Comparison of ENCODE assay signal across 8 mouse cellular contexts in genomic region chr1:156613855-156614530, GRCm38 (mm10). TPM values are rescaled to one million over a fixed set of nuclear protein-coding genes. Genes with fewer than 3 reads are reported as not detected.
A peak's percentile ranks its signal among the peaks of the same experiment; 100 is the strongest.
DNase-seq lines count a peak whose midpoint lies in the region; ATAC-seq and TF ChIP-seq lines count a peak whose summit lies in the region.

No protein-coding gene starts in this region.

- peak overlapping the region; percentile 86 for H3K27ac ChIP-seq in layer of hippocampus, adult 2 months
- H3K27ac ChIP-seq in heart, embryonic 12.5 days (ENCODE audit: poor library complexity, severe bottlenecking), result peak overlapping the region; percentile 81
- peak overlapping the region; percentile 95 for H3K27ac ChIP-seq in kidney, embryonic 16.5 days (ENCODE audit: low read length)

- H3K9ac ChIP-seq in heart, embryonic 12.5 days, result 0 out of 2 replicates have a peak overlapping the region, but pooled peaks have one; percentile 55
- peak overlapping the region; percentile 22 for H3K9ac ChIP-seq in kidney, embryonic 16.5 days (replicated peaks; ENCODE audit: low read length)

- no peak for ATAC-seq in heart, embryonic 12.5 days (ENCODE audit: insufficient number of reproducible peaks, low FRiP score)
- ATAC-seq in kidney, embryonic 16.5 days (ENCODE audit: low FRiP score, low TSS enrichment), result peak; percentile 71

- 24% methylated on average over 9 of the region's 9 CpGs for WGBS in heart, embryonic 12.5 days
- 17% methylated on average over 9 of the region's 9 CpGs for WGBS in kidney, embryonic 16.5 days

- peak; percentile 41 to 49 for DNase-seq in layer of hippocampus, adult 2 months (ENCODE audit: low spot score in 2 of 2)
- DNase-seq in layer of hippocampus, postnatal 25 days (ENCODE audit: extremely low spot score in 1 of 2, low spot score in 1 of 2), result no peak
- peak; percentile 64 to 66 for DNase-seq in cerebellum, postnatal 25 days
- peak; percentile 34 to 50 for DNase-seq in lung, postnatal 4 days
- DNase-seq in yolk sac, embryonic 10.5 days (ENCODE audit: low spot score), result peak; percentile 58
- no peak for DNase-seq in thymus, postnatal 25 days

- no peaks in the 10 kb centered on the region for H3K9me3 ChIP-seq in heart, embryonic 12.5 days (replicated peaks)
- no peaks in the 10 kb centered on the region for H3K9me3 ChIP-seq in kidney, embryonic 16.5 days (ENCODE audit: low read length)

- no peaks in the 10 kb centered on the region for H3K36me3 ChIP-seq in heart, embryonic 12.5 days
- H3K36me3 ChIP-seq in kidney, embryonic 16.5 days (ENCODE audit: insufficient read depth, low read length), result no peaks in the 10 kb centered on the region

- peak overlapping the region; percentile 27 for H3K4me2 ChIP-seq in heart, embryonic 12.5 days
- peak overlapping the region; percentile 40 for H3K4me2 ChIP-seq in kidney, embryonic 16.5 days (replicated peaks; ENCODE audit: low read depth, low read length)

- no peak for TF ChIP-seq CTCF in layer of hippocampus, adult 2 months (conservative IDR thresholded peaks at IDR 0.05)

- H3K27me3 ChIP-seq in heart, embryonic 12.5 days (replicated peaks), result no peaks in the 10 kb centered on the region
- H3K27me3 ChIP-seq in kidney, embryonic 16.5 days (ENCODE audit: insufficient read depth, low read length), result no peaks in the 10 kb centered on the region

- H3K4me3 ChIP-seq in layer of hippocampus, adult 2 months, result no peak overlapping the region; the same call in 1 of the 2 replicates
- H3K4me3 ChIP-seq in heart, embryonic 12.5 days, result no peak overlapping the region
- H3K4me3 ChIP-seq in kidney, embryonic 16.5 days (ENCODE audit: low read length), result no peak overlapping the region

- H3K4me1 ChIP-seq in heart, embryonic 12.5 days (replicated peaks), result peaks cover 42% of the 10 kb centered on the region
- peaks cover 44% of the 10 kb centered on the region for H3K4me1 ChIP-seq in kidney, embryonic 16.5 days (ENCODE audit: insufficient read depth, low read length)

RNA-seq across cellular contexts. Expression of gene Abl2, which starts 55.4 kb away (rescaled TPM):
- total RNA-seq in layer of hippocampus, adult 2 months (2021), result 10 to 100 TPM; 87.4 to 88.2 TPM
- 10 to 100 TPM; 78.2 to 83.8 TPM for total RNA-seq in layer of hippocampus, postnatal 25 days (2021)
- 4.1 and 5.0 TPM in 2 replicates for polyA plus RNA-seq in heart, embryonic 12.5 days (2016; fragmentation: Nextera tagmentation; extraction: Ambion mirVana)
- 4.0 and 5.0 TPM in 2 replicates for polyA plus RNA-seq in kidney, embryonic 16.5 days (2015; fragmentation: Nextera tagmentation; extraction: Ambion mirVana)

Comparison
In these comparisons a context has a peak if more than half of its experiments do, and no peak if none do; other contexts are left out.
1. DNase-seq: peak in layer of hippocampus, adult 2 months (2 of 2), cerebellum, postnatal 25 days (2 of 2), lung, postnatal 4 days (2 of 2) and yolk sac, embryonic 10.5 days (single experiment); none in layer of hippocampus, postnatal 25 days (0 of 2) and thymus, postnatal 25 days (single experiment).
2. Peak in every context shown above with its lines, with median percentiles within 50 percentile points of each other: H3K27ac ChIP-seq.